Mouse (Mus musculus): ENCODE results near the gene Slc23a2. TPM values are rescaled to one million over a fixed set of nuclear protein-coding genes. Genes with fewer than 3 reads are reported as not detected.

Slc23a2 gene
- polyA plus RNA-seq, 1 experiment from 2014 or later, result 11.7 TPM

DNA sequence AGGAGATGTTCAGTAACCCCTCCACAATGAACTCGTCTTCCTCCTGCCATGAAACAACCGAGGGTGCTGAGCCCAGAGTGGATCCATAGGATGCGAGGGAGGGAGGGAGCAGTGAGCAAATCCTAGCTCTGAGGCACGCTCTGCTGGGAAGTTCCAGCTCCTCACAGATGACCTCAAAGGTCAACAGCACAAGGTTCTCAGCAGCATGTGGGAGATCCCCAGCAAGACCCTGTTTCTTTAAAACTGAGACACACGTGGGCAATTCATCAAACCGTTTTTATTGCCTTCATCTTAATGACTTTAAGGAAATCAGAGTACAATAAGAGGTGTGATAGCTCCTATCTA is 137.5 kb downstream of the Slc23a2 start:
- no peak overlapping the region for H3K9ac ChIP-seq (ENCODE audit: low read depth, low read length)
- ATAC-seq (replicated peaks; ENCODE audit: low FRiP score, low read depth), result no peak
- no peaks in the 10 kb centered on the region for H3K27me3 ChIP-seq (ENCODE audit: insufficient read depth, low read length)
- no peak overlapping the region for H3K4me3 ChIP-seq (replicated peaks; ENCODE audit: low read depth, low read length)
- no peak overlapping the region for H3K4me2 ChIP-seq (ENCODE audit: low read length)
- WGBS, result 29% methylated on average over 6 of the region's 6 CpGs
- H3K4me1 ChIP-seq (replicated peaks; ENCODE audit: insufficient read depth, low read length), result peaks cover 14% of the 10 kb centered on the region
- H3K36me3 ChIP-seq (ENCODE audit: insufficient read depth, low read length), result no peaks in the 10 kb centered on the region
- H3K9me3 ChIP-seq (replicated peaks; ENCODE audit: low read length), result no peaks in the 10 kb centered on the region
- no peak overlapping the region for H3K27ac ChIP-seq
- no peak for TF ChIP-seq CTCF (IDR thresholded peaks at IDR 0.05; ENCODE audit: low read depth)
- DNase-seq (ENCODE audit: low spot score), result peak; percentile 44

DNA sequence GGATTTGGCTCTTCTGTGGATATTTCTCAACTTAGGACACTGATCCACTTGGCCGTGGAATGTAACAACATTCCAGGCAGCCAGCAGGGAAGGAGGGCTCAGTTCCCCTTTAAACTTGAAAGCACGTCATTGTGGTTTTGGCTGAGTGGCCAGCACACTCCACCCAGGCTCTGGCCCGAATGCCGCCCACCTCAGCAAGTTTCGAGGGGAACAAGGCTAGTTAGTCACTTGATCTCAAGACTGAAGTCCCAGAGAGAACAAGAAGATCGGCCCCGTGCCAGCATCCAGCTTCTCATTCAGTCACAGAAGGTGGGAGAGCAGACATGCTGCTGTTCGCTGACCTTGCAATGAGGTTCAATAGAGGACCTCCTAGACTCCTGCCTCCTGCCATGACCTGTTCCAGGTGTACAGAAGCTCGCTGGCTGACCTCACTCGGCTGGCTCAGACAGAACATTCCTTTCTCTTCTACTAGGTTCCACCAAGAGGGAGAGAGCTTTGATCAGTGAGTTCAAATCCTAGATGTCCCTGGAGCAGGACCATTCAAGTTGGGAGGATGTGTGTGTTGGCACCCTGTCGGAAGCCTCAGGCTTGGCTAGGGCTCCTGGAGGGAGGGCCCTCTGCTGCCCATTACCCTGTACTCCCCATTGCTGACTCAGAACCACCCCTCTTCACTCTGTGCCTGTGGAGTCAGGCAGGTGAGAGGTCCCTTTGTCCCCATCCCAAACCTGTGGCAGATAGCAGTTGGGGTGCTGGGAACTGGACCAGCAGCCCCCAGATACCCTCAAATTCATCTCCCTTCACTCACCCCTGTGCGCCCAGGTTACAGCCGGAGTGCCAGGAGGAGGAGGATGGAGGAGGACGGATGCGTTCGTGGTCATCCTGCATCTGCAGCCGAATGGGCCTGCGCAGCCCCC is 138.1 kb downstream of the Slc23a2 start:
- Histone ChIP-seq H3K36me3 (ENCODE audit: insufficient read depth, low read length) (no peaks in the 10 kb centered on the region), H3K4me1 (replicated peaks; ENCODE audit: insufficient read depth, low read length) (peaks cover 14% of the 10 kb centered on the region), H3K9me3 (replicated peaks; ENCODE audit: low read length) (no peaks in the 10 kb centered on the region), H3K4me2 (ENCODE audit: low read length) (peak overlapping the region; percentile 11; the same call in 1 of the 2 replicates), H3K27me3 (ENCODE audit: insufficient read depth, low read length) (no peaks in the 10 kb centered on the region), H3K27ac (peak overlapping the region; percentile 77), H3K4me3 (replicated peaks; ENCODE audit: low read depth, low read length) (no peak overlapping the region), H3K9ac (ENCODE audit: low read depth, low read length) (no peak overlapping the region)
- 57% methylated on average over 18 of the region's 18 CpGs for WGBS
- ATAC-seq (replicated peaks; ENCODE audit: low FRiP score, low read depth), result peak; percentile 89
- no peak for TF ChIP-seq CTCF (IDR thresholded peaks at IDR 0.05; ENCODE audit: low read depth)
- DNase-seq (ENCODE audit: low spot score), result peak; percentile 87

GRCm38 (mm10) chr2:132005445-132005844 is 139.5 kb downstream of the Slc23a2 start:
- Histone ChIP-seq H3K9ac (ENCODE audit: low read depth, low read length) (no peak overlapping the region), H3K36me3 (ENCODE audit: insufficient read depth, low read length) (no peaks in the 10 kb centered on the region), H3K4me3 (replicated peaks; ENCODE audit: low read depth, low read length) (no peak overlapping the region), H3K4me1 (replicated peaks; ENCODE audit: insufficient read depth, low read length) (peaks cover 14% of the 10 kb centered on the region), H3K27me3 (ENCODE audit: insufficient read depth, low read length) (no peaks in the 10 kb centered on the region), H3K4me2 (ENCODE audit: low read length) (no peak overlapping the region), H3K27ac (no peak overlapping the region), H3K9me3 (replicated peaks; ENCODE audit: low read length) (no peaks in the 10 kb centered on the region)
- 82% methylated on average over 4 of the region's 4 CpGs for WGBS
- DNase-seq (ENCODE audit: low spot score) (no peak), ATAC-seq (replicated peaks; ENCODE audit: low FRiP score, low read depth) (no peak)
- TF ChIP-seq CTCF (IDR thresholded peaks at IDR 0.05; ENCODE audit: low read depth), result no peak

DNA sequence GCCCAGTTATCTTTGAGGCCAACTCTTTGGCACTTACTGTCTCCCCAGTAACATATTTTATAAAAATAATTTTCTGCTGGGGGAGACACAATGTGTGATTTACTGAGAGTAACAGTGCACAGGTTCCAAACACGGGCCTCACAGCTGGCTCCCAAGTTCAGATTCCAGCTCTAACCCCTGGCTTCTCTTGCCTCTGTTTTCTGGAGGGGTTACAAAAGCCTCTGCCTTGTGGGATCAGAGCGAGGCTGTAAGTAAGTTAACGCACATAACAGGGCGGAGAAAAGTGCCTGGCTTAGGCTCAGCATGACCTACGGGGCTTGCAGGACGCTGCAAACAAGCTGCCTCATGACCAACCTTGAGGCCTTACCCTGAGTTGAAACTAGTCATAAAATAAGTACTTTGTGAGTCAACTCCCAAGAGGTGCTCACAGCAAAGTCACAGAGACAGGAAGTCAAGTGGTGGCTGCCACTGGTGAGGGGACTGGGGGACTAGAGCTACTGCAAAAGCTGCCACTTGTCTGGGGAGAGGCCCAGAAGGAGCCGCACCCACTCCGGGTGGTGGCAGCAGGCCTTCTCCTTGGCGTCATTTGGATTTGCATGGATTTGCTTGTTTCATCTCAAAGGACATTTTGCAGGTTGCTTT is 140.3 kb downstream of the Slc23a2 start:
- Histone ChIP-seq H3K27ac (no peak overlapping the region), H3K9ac (ENCODE audit: low read depth, low read length) (no peak overlapping the region), H3K4me3 (replicated peaks; ENCODE audit: low read depth, low read length) (no peak overlapping the region), H3K27me3 (ENCODE audit: insufficient read depth, low read length) (no peaks in the 10 kb centered on the region), H3K36me3 (ENCODE audit: insufficient read depth, low read length) (no peaks in the 10 kb centered on the region), H3K4me1 (replicated peaks; ENCODE audit: insufficient read depth, low read length) (peaks cover 14% of the 10 kb centered on the region), H3K9me3 (replicated peaks; ENCODE audit: low read length) (no peaks in the 10 kb centered on the region), H3K4me2 (ENCODE audit: low read length) (no peak overlapping the region)
- DNase-seq (ENCODE audit: low spot score), result no peak
- no peak for TF ChIP-seq CTCF (IDR thresholded peaks at IDR 0.05; ENCODE audit: low read depth)
- WGBS, result 74% methylated on average over 9 of the region's 9 CpGs
- no peak for ATAC-seq (replicated peaks; ENCODE audit: low FRiP score, low read depth)

DNA sequence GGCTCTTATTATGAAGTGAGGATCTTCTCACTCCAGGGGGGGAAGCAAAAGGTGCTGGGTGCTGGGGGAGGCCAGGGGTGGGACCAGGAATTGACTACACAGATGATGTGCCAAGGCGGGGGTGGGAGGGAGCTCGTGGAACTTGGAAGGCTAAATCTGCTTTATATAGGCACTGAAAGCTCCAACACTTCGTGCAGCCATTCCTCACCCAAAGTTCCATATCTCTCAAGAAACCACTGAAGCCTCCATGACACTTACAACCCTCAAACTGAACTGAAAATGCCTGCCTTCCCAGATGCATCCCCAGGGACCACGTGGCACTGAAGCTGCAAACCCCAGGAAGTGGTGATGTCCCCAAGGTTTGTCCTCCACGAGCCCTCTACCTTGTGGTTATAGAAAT is 141.0 kb downstream of the Slc23a2 start:
- 72% methylated on average over 5 of the region's 5 CpGs for WGBS
- H3K27me3 ChIP-seq (ENCODE audit: insufficient read depth, low read length), result no peaks in the 10 kb centered on the region
- H3K4me1 ChIP-seq (replicated peaks; ENCODE audit: insufficient read depth, low read length), result peaks cover 14% of the 10 kb centered on the region
- DNase-seq (ENCODE audit: low spot score) (no peak), ATAC-seq (replicated peaks; ENCODE audit: low FRiP score, low read depth) (no peak)
- TF ChIP-seq CTCF (IDR thresholded peaks at IDR 0.05; ENCODE audit: low read depth), result no peak
- H3K4me2 ChIP-seq (ENCODE audit: low read length), result no peak overlapping the region
- no peaks in the 10 kb centered on the region for H3K9me3 ChIP-seq (replicated peaks; ENCODE audit: low read length)
- no peak overlapping the region for H3K4me3 ChIP-seq (replicated peaks; ENCODE audit: low read depth, low read length)
- no peak overlapping the region for H3K27ac ChIP-seq
- no peak overlapping the region for H3K9ac ChIP-seq (ENCODE audit: low read depth, low read length)
- no peaks in the 10 kb centered on the region for H3K36me3 ChIP-seq (ENCODE audit: insufficient read depth, low read length)

Other genes with a start within 250 kb of the Slc23a2 start
- gene Prnp, start 235.2 kb downstream of the Slc23a2 start, polyA plus RNA-seq (2015; fragmentation: Nextera tagmentation; extraction: Ambion mirVana), result 63.8 and 69.9 TPM in 2 replicates
- 0.20 TPM in 1 of 2 replicates, not detected in the other for gene Prn, start 235.2 kb downstream of the Slc23a2 start, polyA plus RNA-seq (2015; fragmentation: Nextera tagmentation; extraction: Ambion mirVana)
- 14.1 and 17.0 TPM in 2 replicates for gene Prnd, start 194.2 kb downstream of the Slc23a2 start, polyA plus RNA-seq (2015; fragmentation: Nextera tagmentation; extraction: Ambion mirVana)
- 3.0 and 3.2 TPM in 2 replicates for gene Rassf2, start 114.8 kb downstream of the Slc23a2 start, polyA plus RNA-seq (2015; fragmentation: Nextera tagmentation; extraction: Ambion mirVana)
- 46.5 and 49.7 TPM in 2 replicates for gene Tmem230, start 102.7 kb upstream of the Slc23a2 start, polyA plus RNA-seq (2015; fragmentation: Nextera tagmentation; extraction: Ambion mirVana)
- gene Pcna, start 108.2 kb upstream of the Slc23a2 start, polyA plus RNA-seq (2015; fragmentation: Nextera tagmentation; extraction: Ambion mirVana), result 166 and 187 TPM in 2 replicates
- gene Cds2, start 118.0 kb upstream of the Slc23a2 start, polyA plus RNA-seq (2015; fragmentation: Nextera tagmentation; extraction: Ambion mirVana), result 19.5 and 24.0 TPM in 2 replicates
- 0.08 and 0.18 TPM in 2 replicates for gene Prokr2, start 240.3 kb upstream of the Slc23a2 start, polyA plus RNA-seq (2015; fragmentation: Nextera tagmentation; extraction: Ambion mirVana)

Measured in kidney, postnatal 0 days (tissue).